Mouse (Mus musculus) c-Kit-positive CD71-negative TER-119-negative erythroid progenitor cells, embryonic 14.5 days (primary cell): ENCODE results near the gene Gm6614.
"Not testable (repeated sequence)": the region's sequence is repeated elsewhere in the genome, so short reads cannot be mapped to it uniquely, and the experiment has no call there.

Experiments
- DNase-seq: peaks from one replicate; pipeline ENCODE4 v3.0.0-alpha.2; 2013; ENCODE audit warnings: low read depth

Gene Gm6614

DNA sequence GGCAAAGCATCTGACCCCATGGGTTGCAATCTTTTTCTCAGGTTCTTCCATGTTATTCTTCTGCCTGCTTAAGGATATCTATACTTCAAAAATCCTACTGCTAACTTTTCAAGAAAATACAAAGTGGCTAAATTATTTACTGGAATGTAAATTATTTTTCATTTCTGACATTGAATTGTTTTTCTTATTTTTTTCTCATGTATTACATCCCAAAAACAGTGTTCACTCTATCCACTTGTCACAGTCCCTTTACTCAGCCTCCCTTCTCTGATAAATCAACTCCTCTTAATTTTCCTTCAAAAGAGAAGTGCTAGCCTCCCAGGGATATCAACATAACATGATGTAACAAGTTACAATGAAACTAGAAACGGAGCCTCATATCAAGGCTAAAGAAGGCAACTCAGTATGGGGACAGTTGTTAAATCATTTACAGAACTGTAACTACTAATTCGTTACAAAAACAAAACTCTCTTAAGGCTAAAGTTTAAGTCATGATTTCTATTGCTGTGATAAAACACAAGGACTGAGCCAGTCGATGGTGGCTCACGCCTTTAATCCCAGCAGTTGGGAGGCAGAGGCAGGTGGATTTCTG lies at the start of gene Gm6614:
TSS of gene Gm6614 (minus strand) at position 51 of the 592 bp plus-strand sequence.
- DNase-seq: no peak

DNA sequence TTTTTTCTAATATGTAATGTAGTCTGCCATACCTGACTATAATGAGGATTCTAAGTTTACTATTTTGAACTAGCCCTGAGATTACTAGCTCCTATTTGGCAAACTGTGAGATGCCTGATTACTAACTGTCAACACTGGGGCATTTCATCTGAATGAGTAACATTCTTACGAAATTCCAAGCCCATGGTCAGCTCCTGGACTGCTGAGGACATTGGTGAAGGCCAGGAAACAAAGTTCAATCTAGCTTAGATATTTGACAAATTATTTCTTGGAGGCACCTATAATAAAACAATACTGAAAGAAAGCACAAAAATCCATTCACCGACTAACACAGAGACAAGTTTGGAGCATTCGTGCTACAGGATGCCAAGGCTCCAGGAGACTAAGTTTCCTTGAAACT lies 47.1 kb upstream of the Gm6614 start:
- DNase-seq: not testable (repeated sequence)

DNA sequence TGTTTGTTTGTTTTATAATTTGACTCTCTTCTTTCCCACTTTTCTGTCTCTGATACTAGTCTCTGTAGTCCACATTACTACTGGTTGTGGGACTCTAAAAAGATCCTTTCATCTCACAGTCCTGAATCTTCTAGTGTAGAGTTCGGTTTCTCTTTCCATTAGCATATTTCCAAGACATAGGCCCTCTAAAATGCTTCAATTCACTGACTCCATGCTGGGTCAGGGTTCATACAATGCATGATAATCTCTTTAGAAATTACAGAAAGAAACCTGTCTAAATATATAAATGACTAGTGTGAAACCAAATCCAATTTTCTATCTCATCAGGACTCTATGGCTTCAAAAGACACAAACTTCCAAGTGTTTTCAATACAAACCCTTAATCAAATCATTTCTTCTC lies 36.5 kb upstream of the Gm6614 start:
- DNase-seq: no peak

DNA sequence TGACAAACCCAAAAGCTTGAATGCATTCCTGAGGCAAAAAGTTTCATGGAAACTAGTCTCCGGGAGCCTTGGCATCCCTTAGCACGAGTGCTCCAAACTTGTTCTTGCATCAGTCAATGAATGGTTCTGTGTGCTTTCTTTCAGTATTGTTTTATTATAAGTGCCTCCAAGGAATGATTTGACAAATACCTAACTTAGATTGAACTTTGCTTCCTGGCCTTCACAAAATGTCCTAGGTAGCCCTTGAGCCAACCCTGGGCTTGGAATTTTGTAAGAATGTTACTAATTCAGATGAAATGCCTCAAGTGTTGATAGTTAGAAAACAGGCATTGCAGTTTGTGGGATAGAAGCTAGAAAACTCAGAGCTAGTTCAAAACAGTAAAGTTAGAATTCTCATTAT lies 34.5 kb upstream of the Gm6614 start:
- no peak for DNase-seq

DNA sequence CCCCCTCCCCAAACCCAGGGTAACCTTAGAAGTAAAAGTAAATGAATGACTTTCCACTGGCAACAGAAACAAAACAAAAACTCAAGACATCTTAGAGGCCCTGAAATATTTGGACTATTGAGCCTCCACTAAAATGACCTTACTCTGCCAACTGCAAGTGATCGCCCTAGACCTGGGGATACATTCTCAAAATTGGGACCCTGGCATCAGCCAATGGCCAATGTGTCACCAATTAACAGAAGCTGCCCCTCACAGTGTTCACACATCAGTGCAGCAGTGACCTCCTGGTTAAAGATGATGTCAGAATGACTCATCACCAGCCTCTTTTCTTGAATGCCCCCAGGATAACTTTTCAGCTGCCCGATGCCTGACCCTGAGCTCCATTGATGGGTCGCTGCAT lies 30.7 kb upstream of the Gm6614 start:
- no peak for DNase-seq

DNA sequence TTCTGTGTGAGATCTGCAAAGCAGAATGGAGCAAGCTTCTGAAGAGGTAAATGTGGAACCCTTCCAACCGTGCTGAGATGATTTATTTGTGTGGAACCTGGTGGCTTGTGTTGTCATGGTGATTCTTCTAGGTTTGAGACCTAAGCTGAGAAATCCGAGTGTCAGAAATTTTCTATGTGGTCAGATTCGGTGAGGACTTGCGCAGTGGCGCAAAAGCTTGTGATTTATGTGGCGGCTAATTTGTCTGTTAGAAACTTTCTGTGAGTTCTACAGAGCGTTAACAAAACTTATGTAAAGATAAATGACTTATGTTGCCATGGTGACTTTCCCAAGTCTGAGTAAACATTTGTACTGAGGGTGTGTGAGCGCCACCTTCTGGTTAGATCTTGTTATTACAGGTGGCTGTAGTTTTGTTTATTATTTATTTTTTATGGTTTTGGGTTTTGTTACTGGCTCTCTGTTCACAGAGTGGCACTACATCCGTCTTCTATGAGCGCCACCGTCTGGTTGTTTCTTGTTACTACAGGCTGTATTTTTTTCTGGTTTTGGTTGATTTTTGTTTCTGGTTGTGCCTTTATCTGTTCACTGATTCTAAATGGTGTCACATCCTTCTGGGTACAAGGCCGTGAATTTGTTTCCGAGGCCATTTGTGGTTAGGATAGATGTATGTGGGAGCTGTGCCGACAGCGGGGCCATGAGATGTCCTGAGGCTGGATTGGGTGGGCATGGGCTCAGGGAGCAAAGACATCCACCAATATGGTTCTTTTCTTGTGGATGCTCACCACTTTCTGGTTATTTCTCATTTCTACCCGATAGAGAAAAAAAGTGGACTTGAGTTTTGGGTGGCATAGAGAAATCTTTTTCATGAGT lies 29.3 kb upstream of the Gm6614 start:
- peak; percentile 42 for DNase-seq

DNA sequence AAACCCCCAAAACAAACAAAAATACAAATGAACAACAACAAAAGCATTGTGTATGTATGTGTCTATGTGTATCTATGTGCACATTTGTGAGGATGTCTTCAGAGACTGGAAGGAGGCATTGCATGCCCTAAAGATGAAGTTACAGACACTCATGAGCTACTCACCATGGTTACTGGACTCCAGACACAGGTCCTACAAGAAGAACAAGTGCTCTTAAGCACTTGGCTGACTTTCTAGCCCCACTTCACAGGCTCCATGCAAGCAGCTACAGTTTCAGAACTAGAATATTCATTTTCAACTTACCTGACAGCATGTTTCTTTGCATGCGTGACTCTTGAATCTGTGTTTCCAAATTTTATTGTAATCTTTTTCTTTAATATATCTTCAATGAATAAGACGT lies 24.6 kb upstream of the Gm6614 start:
- DNase-seq: no peak

DNA sequence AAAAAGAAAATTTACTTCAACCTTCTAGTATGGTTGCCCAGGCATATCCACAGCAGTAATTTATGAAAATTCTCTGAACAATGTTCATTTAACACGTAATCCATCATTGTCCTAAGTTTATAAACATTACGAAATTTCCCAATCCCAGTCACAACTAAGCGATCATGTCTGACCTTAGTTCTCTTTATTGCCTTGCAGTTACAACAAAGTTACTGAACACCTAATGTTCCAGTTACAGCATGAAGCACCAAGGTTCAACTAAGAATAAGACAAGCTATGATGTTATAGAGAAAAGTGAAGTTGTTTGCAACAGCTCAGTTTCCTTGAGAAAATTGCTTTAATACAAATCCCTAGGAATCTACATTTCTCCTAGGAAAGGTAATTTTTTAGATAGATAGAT lies 10.5 kb upstream of the Gm6614 start:
- DNase-seq: no peak

DNA sequence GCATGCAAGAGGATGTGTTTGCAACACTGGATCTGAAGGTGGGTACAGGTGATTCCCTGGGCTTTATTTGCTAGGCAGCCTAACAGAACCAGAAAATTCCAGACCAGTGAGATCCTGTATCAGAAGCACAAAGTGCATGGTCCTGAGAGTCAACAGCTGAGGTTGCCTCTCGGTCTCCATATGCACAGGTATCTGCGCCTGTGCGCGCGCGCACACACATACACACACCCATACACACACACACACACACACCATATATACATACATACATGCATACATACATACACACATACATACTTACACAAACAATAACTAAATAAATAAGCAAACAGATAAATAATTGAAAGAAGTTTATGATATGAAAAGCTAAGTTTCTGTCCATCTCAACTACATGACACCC lies 24.4 kb downstream of the Gm6614 start:
- DNase-seq: no peak

DNA sequence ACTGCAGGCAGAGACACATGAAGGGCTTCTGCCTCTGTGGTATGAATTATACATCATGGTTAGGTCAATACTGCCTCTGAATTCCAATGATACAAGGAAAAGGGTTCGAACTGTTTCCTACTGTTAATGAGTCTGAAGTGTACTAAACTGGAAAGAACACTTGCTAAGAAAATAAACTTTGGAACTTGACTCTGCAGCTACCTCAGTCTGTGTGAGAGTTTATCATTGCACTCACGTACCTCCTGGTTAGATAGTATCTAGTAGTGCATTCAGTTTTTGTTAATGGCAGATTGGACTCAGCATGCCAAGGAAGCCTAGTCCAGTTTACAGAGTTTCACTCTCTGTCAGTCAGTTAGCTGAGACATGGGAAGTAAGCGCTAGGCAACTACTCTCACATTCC lies 26.6 kb downstream of the Gm6614 start:
- DNase-seq: no peak

DNA sequence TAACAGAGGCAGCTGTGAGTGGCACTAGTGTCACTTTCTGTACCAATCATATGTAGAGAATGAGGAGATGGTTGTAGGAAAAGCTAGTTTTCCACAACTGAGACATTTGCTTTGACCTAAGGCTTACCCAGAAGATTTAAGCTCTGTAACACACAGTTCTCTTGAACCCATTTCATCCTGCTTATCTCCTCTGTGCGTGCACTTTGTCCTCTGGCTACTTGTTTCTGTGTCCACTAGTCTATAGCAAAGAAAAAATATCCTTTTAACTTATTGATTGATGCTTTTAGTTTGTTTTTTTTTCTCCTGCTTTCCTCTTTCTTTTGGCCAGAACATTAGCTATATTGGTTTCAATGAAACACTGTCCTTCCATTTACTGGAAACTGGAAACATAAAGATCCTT lies 48.8 kb downstream of the Gm6614 start:
- DNase-seq: no peak

DNA sequence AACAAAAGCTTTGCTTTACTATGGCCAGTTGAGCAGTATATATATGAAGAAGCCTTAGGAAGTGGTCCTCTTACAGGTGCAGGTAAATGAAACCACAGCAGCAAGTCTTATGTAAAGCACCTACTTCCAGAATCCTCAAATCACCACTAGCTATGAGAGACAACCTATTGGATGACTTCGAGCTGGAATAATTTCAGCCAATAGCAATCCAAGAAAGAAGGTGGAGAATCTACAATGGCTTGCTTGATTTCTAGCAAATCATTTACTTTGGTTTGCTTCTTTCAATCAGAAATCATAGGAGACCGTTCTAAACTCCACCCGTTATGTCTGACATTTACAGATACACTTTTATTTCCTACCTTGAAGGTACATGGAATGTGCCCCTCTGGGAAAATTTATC lies 49.4 kb downstream of the Gm6614 start:
- no peak for DNase-seq

DNA sequence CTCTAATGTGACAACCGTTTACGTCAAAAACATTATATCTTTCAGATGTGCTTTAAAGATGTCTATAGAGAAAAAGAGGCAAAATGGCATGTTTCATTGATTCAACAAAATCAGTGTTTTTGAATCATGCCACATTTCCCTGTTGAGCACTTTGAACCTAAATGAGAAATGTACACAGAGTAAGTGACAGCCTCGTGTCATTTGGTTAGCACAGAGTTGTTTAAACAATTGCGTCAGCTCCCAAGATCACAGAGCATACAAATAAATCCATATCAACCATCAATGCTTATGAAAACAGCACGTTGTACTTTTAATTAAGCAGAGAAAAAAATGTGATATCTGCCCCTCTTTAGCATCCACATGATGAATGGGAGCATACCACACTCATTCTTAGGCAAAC lies 50.7 kb downstream of the Gm6614 start:
- DNase-seq: no peak

DNA sequence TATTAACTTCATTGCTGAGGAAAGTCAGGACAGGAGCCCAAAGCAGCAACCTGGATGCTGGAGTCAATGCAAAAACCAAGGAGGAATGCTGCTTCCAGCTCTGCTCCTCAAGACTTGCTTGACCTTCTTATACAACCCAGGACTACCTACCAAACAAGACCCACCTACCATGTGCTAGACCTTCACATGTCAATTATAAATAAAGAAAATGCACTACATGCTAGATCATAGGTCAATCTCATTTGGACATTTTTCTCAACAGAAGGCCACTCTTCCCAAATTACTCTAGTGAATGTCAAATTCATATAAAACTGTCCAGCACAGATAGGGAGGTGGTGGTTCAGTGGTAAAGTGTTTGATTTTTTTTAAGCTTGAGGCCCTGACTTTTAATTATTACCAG lies 64.4 kb downstream of the Gm6614 start, which contains the start of gene Slco1a1:
TSS of gene Slco1a1 (minus strand) at position 101 of the 400 bp plus-strand sequence.
- no peak for DNase-seq

DNA sequence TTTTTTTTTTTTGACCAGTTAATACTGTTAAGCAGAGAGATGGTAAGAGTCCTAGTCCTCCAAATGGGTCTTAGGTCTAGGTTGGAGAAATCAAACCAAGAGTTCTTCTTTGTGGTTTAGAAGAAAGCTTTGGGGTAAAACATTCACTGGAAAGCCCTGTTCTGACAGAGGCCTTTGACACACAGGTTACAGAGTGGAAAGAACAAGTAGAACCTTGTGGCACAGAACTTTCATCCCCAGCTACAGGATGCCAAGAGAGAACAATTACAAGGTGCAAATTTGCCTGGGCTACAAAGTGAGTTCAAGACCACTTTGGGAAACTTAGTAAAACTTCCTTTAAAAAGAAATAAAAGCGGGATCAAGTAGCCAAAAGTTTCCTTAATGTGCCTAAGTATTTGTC lies 70.8 kb downstream of the Gm6614 start:
- no peak for DNase-seq
